Mouse (Mus musculus) E14TG2a.4 (cell line): ENCODE results near the gene Vmn2r19.
"Not testable (repeated sequence)": the region's sequence is repeated elsewhere in the genome, so short reads cannot be mapped to it uniquely, and the experiment has no call there.

ENCODE experiments used
- H3K27me3 ChIP-seq: 2 replicates; pipeline ENCODE4 v1.6.1; 2014; ENCODE audit warnings: low read length, control low read depth; ENCODE audit not compliant: insufficient read depth
- H3K36me3 ChIP-seq: 2 replicates; pipeline ENCODE4 v1.6.1; 2014; ENCODE audit warnings: low read length, control low read depth; ENCODE audit not compliant: insufficient read depth
- H3K4me1 ChIP-seq: replicated peaks from 2 replicates; pipeline ENCODE4 v1.6.1; 2014; ENCODE audit warnings: low read depth, low read length, control low read depth
- H3K4me3 ChIP-seq: replicated peaks from 2 replicates; pipeline ENCODE4 v1.5.1; 2014; ENCODE audit warnings: mild to moderate bottlenecking, low read length
- H3K9me3 ChIP-seq: 2 replicates; pipeline ENCODE4 v1.6.1; 2014; ENCODE audit warnings: low read length, control low read depth
- CTCF ChIP-seq: conservative IDR thresholded peaks from 2 replicates; pipeline ENCODE4 v1.5.1; 2014; ENCODE audit warnings: low read length
- NANOG ChIP-seq: IDR thresholded peaks from 2 replicates; pipeline ENCODE4 v1.6.1; 2014; ENCODE audit warnings: borderline replicate concordance, low read length, mixed read lengths
- POU5F1 ChIP-seq: IDR thresholded peaks from 2 replicates; pipeline ENCODE4 v1.6.1; 2014; ENCODE audit warnings: low read length, borderline replicate concordance

Vmn2r19 gene

GRCm38 (mm10) chr6:123286311-123286710 lies 21.8 kb upstream of the Vmn2r19 start:
- no peak overlapping the region for H3K4me3 ChIP-seq
- H3K27me3 ChIP-seq = no peaks in the 10 kb centered on the region
- no peak for TF ChIP-seq NANOG
- no peak for TF ChIP-seq POU5F1
- no peak for TF ChIP-seq CTCF
- H3K4me1 ChIP-seq = peaks cover 4% of the 10 kb centered on the region; the same call in 1 of the 2 replicates
- no peaks in the 10 kb centered on the region for H3K9me3 ChIP-seq
- no peaks in the 10 kb centered on the region for H3K36me3 ChIP-seq

- H3K4me3 ChIP-seq = no peak overlapping the region
- no peak for TF ChIP-seq POU5F1
- no peak for TF ChIP-seq NANOG
- no peak for TF ChIP-seq CTCF
- H3K4me1 ChIP-seq = peaks cover 4% of the 10 kb centered on the region; the same call in 1 of the 2 replicates
- peaks cover 6% of the 10 kb centered on the region; the same call in 1 of the 2 replicates for H3K9me3 ChIP-seq
- no peaks in the 10 kb centered on the region for H3K27me3 ChIP-seq
- no peaks in the 10 kb centered on the region for H3K36me3 ChIP-seq
Measured at GRCm38 (mm10) chr6:123288931-123289330, 19.2 kb upstream of the Vmn2r19 start.

GRCm38 (mm10) chr6:123289753-123290152 lies 18.4 kb upstream of the Vmn2r19 start, which contains the start of gene Clec4e:
Gene Clec4e, minus strand, starts transcription at chr6:123289870.
- H3K4me1 ChIP-seq = peaks cover 4% of the 10 kb centered on the region; the same call in 1 of the 2 replicates
- no peaks in the 10 kb centered on the region for H3K36me3 ChIP-seq
- H3K4me3 ChIP-seq = no peak within 1 kb of the TSS
- H3K27me3 ChIP-seq = no peaks in the 10 kb centered on the region
- TF ChIP-seq POU5F1 (no peak), NANOG (no peak), CTCF (no peak)
- H3K9me3 ChIP-seq = peaks cover 6% of the 10 kb centered on the region; the same call in 1 of the 2 replicates

- no peak for TF ChIP-seq CTCF
- no peak for TF ChIP-seq NANOG
- peaks cover 4% of the 10 kb centered on the region; the same call in 1 of the 2 replicates for H3K4me1 ChIP-seq
Measured at GRCm38 (mm10) chr6:123292751-123293400, 15.3 kb upstream of the Vmn2r19 start.

GRCm38 (mm10) chr6:123293509-123293908 lies 14.6 kb upstream of the Vmn2r19 start:
- not testable (repeated sequence) for H3K27me3 ChIP-seq, H3K4me1 ChIP-seq, H3K4me3 ChIP-seq, H3K36me3 ChIP-seq, H3K9me3 ChIP-seq

More at GRCm38 (mm10) chr6:123292751-123293400, 15.3 kb upstream of the Vmn2r19 start:
- no peaks in the 10 kb centered on the region for H3K27me3 ChIP-seq
- no peaks in the 10 kb centered on the region for H3K36me3 ChIP-seq
- no peak overlapping the region for H3K4me3 ChIP-seq
- peaks cover 6% of the 10 kb centered on the region; the same call in 1 of the 2 replicates for H3K9me3 ChIP-seq

GRCm38 (mm10) chr6:123296687-123297086 lies 11.4 kb upstream of the Vmn2r19 start:
- Histone ChIP-seq H3K27me3 (no peaks in the 10 kb centered on the region), H3K9me3 (peaks cover 6% of the 10 kb centered on the region; the same call in 1 of the 2 replicates), H3K4me3 (no peak overlapping the region), H3K4me1 (no peaks in the 10 kb centered on the region), H3K36me3 (no peaks in the 10 kb centered on the region)
- TF ChIP-seq CTCF (no peak), POU5F1 (no peak)

GRCm38 (mm10) chr6:123306315-123306714 lies 1.8 kb upstream of the Vmn2r19 start:
- H3K4me3 ChIP-seq, H3K4me1 ChIP-seq, H3K36me3 ChIP-seq, H3K27me3 ChIP-seq: not testable (repeated sequence)
- H3K9me3 ChIP-seq = peaks cover 16% of the 10 kb centered on the region

- no peak overlapping the region for H3K4me3 ChIP-seq
- H3K9me3 ChIP-seq = no peaks in the 10 kb centered on the region
- TF ChIP-seq POU5F1 = peak; percentile 51; the same call in 1 of the 2 replicates
- TF ChIP-seq CTCF = no peak
- TF ChIP-seq NANOG = peak; percentile 74
- no peaks in the 10 kb centered on the region for H3K27me3 ChIP-seq
- peaks cover 21% of the 10 kb centered on the region for H3K4me1 ChIP-seq
- H3K36me3 ChIP-seq = no peaks in the 10 kb centered on the region
Measured at GRCm38 (mm10) chr6:123332503-123332902, 24.4 kb downstream of the Vmn2r19 start.

GRCm38 (mm10) chr6:123340093-123340492 lies 32.0 kb downstream of the Vmn2r19 start:
- TF ChIP-seq POU5F1 = no peak
- no peak for TF ChIP-seq NANOG
- TF ChIP-seq CTCF = peak; percentile 22

More at GRCm38 (mm10) chr6:123340093-123340492, 32.0 kb downstream of the Vmn2r19 start:
- Histone ChIP-seq H3K4me1 (no peaks in the 10 kb centered on the region), H3K36me3 (no peaks in the 10 kb centered on the region), H3K9me3 (no peaks in the 10 kb centered on the region), H3K4me3 (no peak overlapping the region), H3K27me3 (no peaks in the 10 kb centered on the region)
